Mouse (Mus musculus): ENCODE measurements around the gene Lysmd4.

Gene Lysmd4

GRCm38 (mm10) chr7:67352989-67353388, 130.6 kb downstream of the Lysmd4 start:
- DNase-seq, result no peak

DNA sequence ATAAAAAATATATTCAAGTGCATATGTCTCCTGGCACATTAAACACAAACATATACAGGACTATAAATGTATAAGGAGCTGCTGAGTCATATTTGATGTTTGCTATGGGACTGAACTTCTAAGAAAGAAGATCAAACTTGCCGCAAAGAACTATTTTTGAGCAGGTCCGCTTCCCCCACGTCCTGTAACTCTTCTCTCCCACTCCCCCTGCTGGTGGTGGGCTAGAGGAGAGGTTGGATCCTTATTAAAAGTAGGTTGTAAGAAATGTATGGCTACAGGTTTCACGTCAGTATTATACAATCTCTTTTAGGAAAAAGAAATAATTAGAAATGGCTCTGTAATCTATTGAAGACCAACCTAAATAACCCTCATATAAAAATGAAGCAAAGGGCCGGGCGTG, 131.3 kb downstream of the Lysmd4 start:
- no peak for DNase-seq

- DNase-seq, result no peak
Measured at GRCm38 (mm10) chr7:67355870-67356269, 133.5 kb downstream of the Lysmd4 start.

All from lung, adult 18-20 months (tissue).